Mouse (Mus musculus): ENCODE measurements around the gene Olfr633.

DNA sequence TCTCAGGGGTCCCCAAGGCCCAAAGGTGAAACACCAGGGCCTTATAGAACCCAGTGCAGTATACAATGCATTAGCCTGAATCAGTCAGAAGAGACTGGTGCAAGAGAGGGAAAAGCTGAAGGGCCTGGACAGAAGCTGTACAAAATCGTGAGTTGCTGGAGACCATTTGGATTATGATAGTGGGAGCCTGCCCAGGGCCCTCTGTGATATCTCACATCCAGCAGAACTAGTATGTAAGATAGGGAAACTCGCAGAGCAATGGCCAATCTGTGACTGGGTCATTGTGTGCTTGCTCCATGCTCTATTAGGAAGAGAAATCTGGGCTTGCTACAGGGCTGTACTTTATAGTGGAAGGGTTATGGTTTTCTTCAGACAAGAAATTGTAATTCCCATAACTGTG is 10.0 kb upstream of the Olfr633 start, which contains the start of gene Olfr632:
- TF ChIP-seq CTCF (IDR thresholded peaks at IDR 0.05), result no peak
- TF ChIP-seq EP300 (IDR thresholded peaks at IDR 0.05), result no peak
